Mouse (Mus musculus): ENCODE results near the gene Gpc2.
A peak's percentile ranks its signal among the peaks of the same experiment; 100 is the strongest.

Gpc2 gene

GRCm38 (mm10) chr5:138262582-138263240, 17.1 kb downstream of the Gpc2 start:
- DNase-seq (ENCODE audit: inconsistent age in 2 of 2, low spot score in 1 of 2) = peak in 1 of 2 experiments; percentile 57

- DNase-seq (ENCODE audit: inconsistent age in 2 of 2, low spot score in 1 of 2) = peak in 1 of 2 experiments; percentile 48
Measured at GRCm38 (mm10) chr5:138262001-138262400, 17.8 kb downstream of the Gpc2 start.

- peak in 1 of 2 experiments; percentile 35 for DNase-seq (ENCODE audit: inconsistent age in 2 of 2, low spot score in 1 of 2)
Measured at GRCm38 (mm10) chr5:138260834-138261233, 19.0 kb downstream of the Gpc2 start.

- DNase-seq (ENCODE audit: inconsistent age in 2 of 2, low spot score in 1 of 2) = peak in 1 of 2 experiments; percentile 30
Measured at GRCm38 (mm10) chr5:138260051-138260450, 19.8 kb downstream of the Gpc2 start.

- DNase-seq (ENCODE audit: inconsistent age in 2 of 2, low spot score in 1 of 2) = peak in 1 of 2 experiments; percentile 24
Measured at GRCm38 (mm10) chr5:138258993-138259392, 20.8 kb downstream of the Gpc2 start.

GRCm38 (mm10) chr5:138258542-138258941, 21.3 kb downstream of the Gpc2 start:
- peak; percentile 73 to 85 for DNase-seq (ENCODE audit: inconsistent age in 2 of 2, low spot score in 1 of 2)

- no peak for DNase-seq (ENCODE audit: inconsistent age in 2 of 2, low spot score in 1 of 2)
Measured at GRCm38 (mm10) chr5:138258078-138258477, 21.7 kb downstream of the Gpc2 start.

GRCm38 (mm10) chr5:138257585-138257978, 22.2 kb downstream of the Gpc2 start:
- DNase-seq (ENCODE audit: inconsistent age in 2 of 2, low spot score in 1 of 2) = no peak

- DNase-seq (ENCODE audit: inconsistent age in 2 of 2, low spot score in 1 of 2) = peak in 1 of 2 experiments; percentile 56
Measured at GRCm38 (mm10) chr5:138256966-138257584, 22.7 kb downstream of the Gpc2 start.

- DNase-seq (ENCODE audit: inconsistent age in 2 of 2, low spot score in 1 of 2) = no peak
Measured at GRCm38 (mm10) chr5:138256094-138256467, 23.7 kb downstream of the Gpc2 start.

GRCm38 (mm10) chr5:138255353-138256093, 24.3 kb downstream of the Gpc2 start, which contains the start of gene Lamtor4:
TSS of gene Lamtor4 (plus strand) at chr5:138255482.
- DNase-seq (ENCODE audit: inconsistent age in 2 of 2, low spot score in 1 of 2) = peak; percentile 96 to 98

- no peak for DNase-seq (ENCODE audit: inconsistent age in 2 of 2, low spot score in 1 of 2)
Measured at GRCm38 (mm10) chr5:138253061-138253460, 26.7 kb downstream of the Gpc2 start.

GRCm38 (mm10) chr5:138251144-138251543, 28.7 kb downstream of the Gpc2 start:
- DNase-seq (ENCODE audit: inconsistent age in 2 of 2, low spot score in 1 of 2) = no peak

GRCm38 (mm10) chr5:138241511-138241910, 38.3 kb downstream of the Gpc2 start:
- peak in 1 of 2 experiments; percentile 78 for DNase-seq (ENCODE audit: inconsistent age in 2 of 2, low spot score in 1 of 2)

- no peak for DNase-seq (ENCODE audit: inconsistent age in 2 of 2, low spot score in 1 of 2)
Measured at GRCm38 (mm10) chr5:138234224-138234623, 45.6 kb downstream of the Gpc2 start.

- DNase-seq (ENCODE audit: inconsistent age in 2 of 2, low spot score in 1 of 2) = no peak
Measured at GRCm38 (mm10) chr5:138233778-138234177, 46.0 kb downstream of the Gpc2 start.

- DNase-seq (ENCODE audit: inconsistent age in 2 of 2, low spot score in 1 of 2) = no peak
Measured at GRCm38 (mm10) chr5:138229511-138229910, 50.3 kb downstream of the Gpc2 start.

GRCm38 (mm10) chr5:138228026-138228425, 51.8 kb downstream of the Gpc2 start:
- peak; percentile 35 to 66 for DNase-seq (ENCODE audit: inconsistent age in 2 of 2, low spot score in 1 of 2)

- DNase-seq (ENCODE audit: inconsistent age in 2 of 2, low spot score in 1 of 2) = no peak
Measured at GRCm38 (mm10) chr5:138227367-138227766, 52.4 kb downstream of the Gpc2 start.

GRCm38 (mm10) chr5:138226491-138226890, 53.3 kb downstream of the Gpc2 start:
- DNase-seq (ENCODE audit: inconsistent age in 2 of 2, low spot score in 1 of 2) = no peak

- DNase-seq (ENCODE audit: inconsistent age in 2 of 2, low spot score in 1 of 2) = no peak
Measured at GRCm38 (mm10) chr5:138225700-138226099, 54.1 kb downstream of the Gpc2 start, which contains the start of gene Nxpe5. TSS of gene Nxpe5 (plus strand) at chr5:138225898.

Measured in adrenal gland, adult (tissue).